Mouse (Mus musculus): ENCODE data around the gene Hspe1. TPM values are rescaled to one million over a fixed set of nuclear protein-coding genes. Genes with fewer than 3 reads are reported as not detected.

The Hspe1 gene
- 100 to 1,000 TPM; 130 to 146 TPM for polyA plus RNA-seq (2017; shearing (Covaris generic))

GRCm38 (mm10) chr1:55087932-55088610 is at the start of gene Hspe1, which contains the start of gene Hspd1:
TSS of gene Hspe1 (plus strand) at chr1:55088132.
TSS of gene Hspd1 (minus strand) at chr1:55088243.

GRCm38 (mm10) chr1:55052355-55052953 is 35.5 kb upstream of the Hspe1 start, which contains the start of gene Coq10b:
TSS of gene Coq10b (plus strand) at chr1:55052770.

GRCm38 (mm10) chr1:55130943-55131401 is 43.0 kb downstream of the Hspe1 start, which contains the start of gene Mob4:
TSS of gene Mob4 (plus strand) at chr1:55131231.

Other genes starting within 250 kb of the Hspe1 start
- 100 to 1,000 TPM; 166 to 282 TPM for gene Ankrd44, start 161.7 kb upstream of the Hspe1 start, polyA plus RNA-seq (2017; shearing (Covaris generic))
- gene Sf3b1, start 60.7 kb upstream of the Hspe1 start, polyA plus RNA-seq (2017; shearing (Covaris generic)), result 100 to 1,000 TPM; 560 to 589 TPM
- 10 to 100 TPM; 19.1 to 31.1 TPM for gene Coq10b, start 35.4 kb upstream of the Hspe1 start, polyA plus RNA-seq (2017; shearing (Covaris generic))
- gene Hspd1, start 111 bp downstream of the Hspe1 start, polyA plus RNA-seq (2017; shearing (Covaris generic)), result 100 to 1,000 TPM; 122 to 145 TPM
- 100 to 1,000 TPM in 1 of 2 experiments, 10 to 100 TPM in 1; 97.4 to 122 TPM for gene Mob4, start 43.1 kb downstream of the Hspe1 start, polyA plus RNA-seq (2017; shearing (Covaris generic))
- gene Rftn2, start 138.7 kb downstream of the Hspe1 start, polyA plus RNA-seq (2017; shearing (Covaris generic)), result 1 to 10 TPM; 1.3 to 2.8 TPM
- gene Mars2, start 149.0 kb downstream of the Hspe1 start, polyA plus RNA-seq (2017; shearing (Covaris generic)), result 1 to 10 TPM; 2.4 to 3.0 TPM

All from activated CD4-positive, CD25-positive, alpha-beta regulatory T cell (primary cell).